Mouse (Mus musculus) brown adipose tissue, adult 24 weeks (tissue): Measurements from ENCODE around the gene Ptprd. TPM values are rescaled to one million over a fixed set of nuclear protein-coding genes. Genes with fewer than 3 reads are reported as not detected.

Experiments used
- H3K27ac ChIP-seq: fragments of 200-500 bp; replicated peaks from 2 replicates; pipeline ENCODE4 v1.5.1; 2012; ENCODE audit warnings: low read depth, mild to moderate bottlenecking, low read length
- H3K4me1 ChIP-seq: fragments of 200-500 bp; 2 replicates; pipeline ENCODE4 v1.6.1; 2012; ENCODE audit warnings: low read length, mixed read lengths; ENCODE audit not compliant: control insufficient read depth, insufficient read depth, insufficient read length
- H3K4me3 ChIP-seq: fragments of 200-500 bp; 2 replicates; pipeline ENCODE4 v1.5.1; 2012; ENCODE audit warnings: low read depth, mild to moderate bottlenecking, low read length, moderate library complexity; ENCODE audit not compliant: insufficient read depth
- polyA plus RNA-seq: library from polyadenylated mRNA; stranded (reverse); fragments of >200 nt; gene quantifications from 2 replicates; pipeline ENCODE4 v1.2.4, GENCODE M21; 2012; ENCODE audit not compliant: missing spikeins, insufficient read depth, insufficient read length

The Ptprd gene
- polyA plus RNA-seq, 1 experiment, result 22.5 TPM

DNA sequence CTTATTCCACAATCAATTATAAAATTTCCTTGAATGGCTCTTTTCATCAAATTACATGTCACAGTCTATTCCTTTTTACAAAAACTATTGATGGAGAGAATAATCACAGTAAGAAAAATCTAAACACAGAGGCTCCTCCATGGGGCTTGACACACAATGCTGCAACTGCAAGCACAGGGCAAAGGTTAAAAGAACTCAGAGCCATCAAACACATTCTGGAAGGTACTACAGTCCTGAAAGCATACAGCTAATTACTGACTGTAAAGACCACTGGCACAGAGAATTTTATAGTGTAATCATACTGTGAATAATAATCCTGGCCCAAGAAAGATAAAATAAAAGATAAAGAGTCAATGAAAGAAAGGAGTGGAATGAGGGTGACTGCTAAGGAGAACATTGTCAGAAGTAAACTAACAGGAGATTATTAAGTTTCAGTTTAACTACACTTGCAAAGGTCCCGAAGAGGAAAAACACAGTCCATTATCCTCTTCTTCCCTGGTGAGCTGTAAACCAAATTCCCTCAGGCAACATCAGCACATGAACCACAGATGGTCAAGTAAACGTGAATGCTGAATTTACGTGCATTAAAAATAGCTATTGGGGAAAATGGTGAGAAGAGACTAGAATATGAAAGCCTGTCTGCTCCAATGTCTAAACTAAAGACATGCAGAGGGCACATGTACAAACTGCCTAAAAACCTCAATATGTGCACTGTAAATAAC, 1861.4 kb downstream of the Ptprd start:
- no peak overlapping the region for H3K27ac ChIP-seq
- H3K4me1 ChIP-seq, result no peaks in the 10 kb centered on the region
- no peak overlapping the region for H3K4me3 ChIP-seq

DNA sequence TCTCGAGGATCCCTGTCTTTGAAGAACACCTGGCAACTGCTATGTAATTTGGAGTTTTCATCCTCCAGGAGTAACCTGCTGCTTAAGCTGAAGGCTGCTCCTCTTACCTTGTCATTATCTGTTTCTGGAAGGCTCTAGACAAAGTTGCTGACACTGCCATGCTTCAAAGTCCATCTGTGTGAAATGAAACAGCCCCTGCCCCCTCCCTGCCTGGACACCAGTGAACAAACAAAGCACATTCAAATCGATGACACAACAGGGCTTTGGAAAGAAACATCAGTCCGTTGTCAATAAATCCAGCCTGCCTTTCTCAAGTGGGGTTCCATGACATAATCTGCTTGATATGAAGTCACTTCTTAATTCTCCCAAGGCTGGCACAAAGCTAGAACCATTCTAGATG, 1867.7 kb downstream of the Ptprd start:
- Histone ChIP-seq H3K4me3 (no peak overlapping the region), H3K27ac (no peak overlapping the region)

DNA sequence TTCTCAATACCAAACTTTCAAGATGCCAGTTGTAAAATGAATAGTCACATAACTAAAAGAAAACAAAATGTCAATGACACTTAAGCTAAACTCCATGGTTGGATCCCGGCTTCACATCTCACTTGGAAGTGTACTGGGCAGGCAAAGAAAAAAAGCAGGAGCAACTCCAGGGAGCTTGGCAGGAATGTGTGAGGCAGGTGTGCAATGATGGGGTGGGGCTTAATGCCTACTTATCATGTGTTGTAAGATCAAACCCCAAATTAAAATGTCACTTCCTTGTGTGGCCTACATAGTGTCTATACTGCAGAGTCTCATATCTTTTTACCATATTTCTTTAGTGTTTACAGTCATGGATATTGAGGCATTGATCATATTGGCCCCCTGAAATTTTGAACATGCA, 1873.8 kb downstream of the Ptprd start:
- Histone ChIP-seq H3K4me1 (no peaks in the 10 kb centered on the region), H3K27ac (no peak overlapping the region), H3K4me3 (no peak overlapping the region)

More for the DNA sequence above, 1867.7 kb downstream of the Ptprd start:
- no peaks in the 10 kb centered on the region for H3K4me1 ChIP-seq

- Histone ChIP-seq H3K27ac (no peak overlapping the region), H3K4me1 (no peaks in the 10 kb centered on the region), H3K4me3 (peak overlapping the region; percentile 35)
These were observed 1884.4 kb downstream of the Ptprd start for GRCm38 (mm10) chr4:76327346-76327745.

DNA sequence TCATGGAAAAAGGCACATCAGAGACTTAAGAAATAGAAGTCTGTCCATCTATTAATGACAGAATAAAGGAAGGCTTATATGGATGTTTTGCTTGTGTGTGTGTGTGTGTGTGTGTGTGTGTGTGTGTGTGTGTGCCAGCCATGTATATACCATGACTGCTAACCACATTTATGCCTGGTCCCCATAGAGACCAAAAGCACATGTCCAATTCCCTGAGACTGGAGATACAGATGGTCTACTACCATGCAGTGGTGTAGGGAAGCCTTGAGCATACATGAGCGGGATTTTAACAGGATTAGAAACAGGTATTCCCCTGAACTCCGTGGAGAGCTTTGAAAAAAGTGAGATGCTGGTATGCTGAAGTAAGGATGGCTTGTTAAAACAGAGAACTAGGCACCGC, 1886.1 kb downstream of the Ptprd start:
- H3K27ac ChIP-seq, result no peak overlapping the region
- no peak overlapping the region for H3K4me3 ChIP-seq
- H3K4me1 ChIP-seq, result no peaks in the 10 kb centered on the region

DNA sequence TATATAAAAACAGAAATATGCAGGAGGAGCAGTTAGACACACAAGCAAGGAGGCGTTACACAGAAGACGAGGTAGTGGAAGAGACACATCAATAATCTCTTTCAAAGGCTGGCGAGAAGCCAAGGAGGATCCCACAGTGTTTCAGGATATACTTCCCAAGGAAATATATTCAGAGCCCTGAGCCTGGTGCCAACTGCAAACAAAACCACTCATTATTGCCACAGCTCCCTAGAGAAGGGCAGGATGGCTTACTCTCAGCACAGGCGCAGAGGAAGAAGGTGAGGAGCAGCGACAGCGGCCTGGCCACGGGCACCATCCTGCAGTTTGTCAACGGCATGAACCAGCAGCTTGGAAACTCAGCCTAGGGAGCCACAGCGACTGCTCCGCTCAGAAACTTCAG, 1886.8 kb downstream of the Ptprd start:
- Histone ChIP-seq H3K4me1 (no peaks in the 10 kb centered on the region), H3K27ac (no peak overlapping the region), H3K4me3 (no peak overlapping the region)

GRCm38 (mm10) chr4:76324509-76324908, 1887.3 kb downstream of the Ptprd start:
- Histone ChIP-seq H3K4me1 (no peaks in the 10 kb centered on the region), H3K27ac (no peak overlapping the region), H3K4me3 (no peak overlapping the region)

GRCm38 (mm10) chr4:76319874-76320273, 1891.9 kb downstream of the Ptprd start:
- no peak overlapping the region for H3K4me3 ChIP-seq
- no peak overlapping the region for H3K27ac ChIP-seq
- H3K4me1 ChIP-seq, result no peaks in the 10 kb centered on the region

DNA sequence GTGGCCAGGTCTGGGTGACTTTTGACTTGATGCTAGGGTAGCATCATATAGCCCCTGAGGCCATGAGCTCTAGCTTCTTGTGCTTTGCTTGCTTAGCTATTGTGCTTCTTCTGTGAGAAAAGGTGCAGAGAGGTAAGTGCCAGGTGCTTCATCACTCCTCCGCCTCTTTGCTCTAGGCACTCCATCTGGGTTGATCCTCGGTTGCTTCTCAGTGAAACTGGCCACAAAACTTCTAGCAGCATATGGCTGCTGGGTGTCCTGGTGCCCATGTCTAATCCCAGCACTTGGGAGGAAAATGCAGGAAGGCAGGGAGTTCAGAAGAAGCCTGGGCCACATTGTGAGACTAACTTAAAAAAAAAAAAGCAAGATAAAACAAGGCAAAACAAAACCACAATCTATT, 1895.8 kb downstream of the Ptprd start:
- no peaks in the 10 kb centered on the region for H3K4me1 ChIP-seq
- no peak overlapping the region for H3K4me3 ChIP-seq
- H3K27ac ChIP-seq, result no peak overlapping the region

DNA sequence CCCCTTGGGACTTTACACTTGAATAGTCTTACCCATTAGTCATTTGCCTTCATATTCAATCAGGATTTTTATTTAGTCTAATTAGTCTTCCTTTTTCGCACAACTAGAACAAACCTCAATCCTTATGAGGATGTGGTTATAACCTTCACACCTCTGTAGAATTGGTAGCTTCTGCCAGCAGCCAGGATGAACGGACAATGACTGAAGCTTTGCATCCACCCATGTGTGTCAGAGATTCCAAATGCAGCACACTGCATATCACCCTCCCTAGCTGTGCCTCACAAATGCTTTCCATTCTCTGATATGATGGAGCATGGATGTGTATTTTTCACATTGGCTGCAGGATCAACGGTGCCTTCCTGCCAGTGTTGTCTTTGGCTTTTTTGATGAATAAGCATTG, 1898.0 kb downstream of the Ptprd start:
- Histone ChIP-seq H3K27ac (no peak overlapping the region), H3K4me3 (no peak overlapping the region)

GRCm38 (mm10) chr4:76312593-76312992, 1899.2 kb downstream of the Ptprd start:
- no peak overlapping the region for H3K4me3 ChIP-seq
- no peak overlapping the region for H3K27ac ChIP-seq
- no peaks in the 10 kb centered on the region for H3K4me1 ChIP-seq

More for the DNA sequence above, 1898.0 kb downstream of the Ptprd start:
- H3K4me1 ChIP-seq, result no peaks in the 10 kb centered on the region

DNA sequence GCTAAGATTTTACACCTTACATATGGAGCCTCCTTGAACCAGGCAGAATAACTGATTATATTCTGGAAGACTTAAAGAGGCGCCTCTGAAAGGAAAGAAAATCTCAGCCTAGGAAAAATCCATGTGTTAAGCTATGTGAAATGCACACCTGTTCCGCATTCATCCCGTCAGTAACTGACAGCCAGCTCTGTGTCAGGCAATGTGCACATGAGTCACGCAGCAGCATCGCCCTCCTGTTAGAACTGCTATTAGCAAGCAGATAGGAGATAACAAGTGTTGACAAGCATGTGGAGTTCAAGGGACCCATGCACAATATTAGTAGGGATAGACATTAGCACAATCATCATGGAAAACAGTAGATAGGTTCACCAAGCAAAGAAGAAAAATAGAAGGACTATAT, 1905.8 kb downstream of the Ptprd start:
- no peaks in the 10 kb centered on the region for H3K4me1 ChIP-seq
- H3K4me3 ChIP-seq, result no peak overlapping the region
- H3K27ac ChIP-seq, result no peak overlapping the region

- H3K27ac ChIP-seq, result no peak overlapping the region
- H3K4me1 ChIP-seq, result no peaks in the 10 kb centered on the region
- H3K4me3 ChIP-seq, result no peak overlapping the region
These were observed 1914.4 kb downstream of the Ptprd start for GRCm38 (mm10) chr4:76297375-76297774.

- Histone ChIP-seq H3K4me3 (no peak overlapping the region), H3K27ac (no peak overlapping the region), H3K4me1 (0 out of 2 replicates have a peak, but pooled peaks cover 3% of the 10 kb centered on the region)
These were observed 1918.9 kb downstream of the Ptprd start for GRCm38 (mm10) chr4:76292733-76293357.

DNA sequence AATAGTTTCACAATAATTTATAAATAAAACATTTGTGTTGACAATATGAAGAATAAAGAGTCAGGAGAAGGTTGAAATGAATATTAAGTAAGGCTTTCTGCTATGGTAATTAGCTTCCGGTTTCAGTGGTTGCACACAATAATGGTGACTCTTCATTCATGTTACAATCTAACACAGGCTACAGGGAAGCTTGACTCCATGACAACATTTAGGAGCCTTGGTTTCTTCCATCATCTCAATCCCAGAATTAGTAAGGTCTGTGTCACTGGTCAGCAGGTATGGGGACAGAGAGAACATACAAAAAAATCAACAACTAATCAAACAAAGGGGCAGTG, 1921.3 kb downstream of the Ptprd start:
- no peak overlapping the region for H3K4me3 ChIP-seq
- 0 out of 2 replicates have a peak, but pooled peaks cover 3% of the 10 kb centered on the region for H3K4me1 ChIP-seq
- no peak overlapping the region for H3K27ac ChIP-seq
